Mouse (Mus musculus): ENCODE data around the gene Dpp4.

DNA sequence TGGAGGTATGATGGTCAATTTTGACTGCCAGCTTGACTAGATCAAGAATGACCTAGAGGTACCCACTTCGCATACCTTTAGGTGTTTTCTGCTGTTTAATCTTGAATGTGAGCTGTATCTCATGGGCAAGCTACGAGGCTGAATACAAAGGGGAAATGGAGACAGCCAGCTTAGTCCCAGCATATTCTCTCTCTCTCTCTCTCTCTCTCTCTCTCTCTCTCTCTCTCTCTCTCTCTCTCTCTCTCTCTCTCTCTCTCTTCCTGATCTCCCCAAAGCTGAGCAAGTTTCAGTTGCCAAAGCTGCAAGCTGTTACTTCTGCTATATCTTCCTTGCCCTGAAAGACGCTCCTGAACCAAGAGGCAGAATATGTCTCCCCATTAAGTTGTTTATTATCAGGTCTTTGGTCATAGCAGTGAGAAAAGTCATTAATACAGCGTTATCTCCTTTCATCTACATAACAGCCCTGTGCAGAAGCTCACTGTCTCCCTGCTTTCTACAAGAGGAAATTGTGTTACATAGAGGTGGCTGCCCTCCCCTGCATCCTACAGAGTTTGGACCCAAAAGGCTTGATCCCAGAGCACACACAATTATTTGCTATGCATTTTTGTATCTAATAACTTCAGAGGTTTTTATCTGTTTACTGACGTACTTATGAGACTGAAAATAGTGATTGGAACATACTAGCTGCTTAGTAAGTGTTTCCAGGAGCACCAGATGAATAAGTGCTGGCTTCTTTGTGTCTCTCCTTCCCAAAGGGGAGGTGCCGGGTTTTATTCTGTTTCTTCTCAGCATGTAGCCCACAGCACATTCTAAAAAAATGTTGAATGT is 10.7 kb upstream of the Dpp4 start:
- no peak for TF ChIP-seq CTCF (IDR thresholded peaks at IDR 0.05; ENCODE audit: control insufficient read depth, insufficient read depth, insufficient read length)
- TF ChIP-seq MYOG (IDR thresholded peaks at IDR 0.05; ENCODE audit: control insufficient read depth, extremely low read depth, insufficient read length): no peak
- no peak for TF ChIP-seq CEBPB (IDR thresholded peaks at IDR 0.05; ENCODE audit: low read depth)
